Mouse (Mus musculus): ENCODE measurements around the gene Grip1.

DNA sequence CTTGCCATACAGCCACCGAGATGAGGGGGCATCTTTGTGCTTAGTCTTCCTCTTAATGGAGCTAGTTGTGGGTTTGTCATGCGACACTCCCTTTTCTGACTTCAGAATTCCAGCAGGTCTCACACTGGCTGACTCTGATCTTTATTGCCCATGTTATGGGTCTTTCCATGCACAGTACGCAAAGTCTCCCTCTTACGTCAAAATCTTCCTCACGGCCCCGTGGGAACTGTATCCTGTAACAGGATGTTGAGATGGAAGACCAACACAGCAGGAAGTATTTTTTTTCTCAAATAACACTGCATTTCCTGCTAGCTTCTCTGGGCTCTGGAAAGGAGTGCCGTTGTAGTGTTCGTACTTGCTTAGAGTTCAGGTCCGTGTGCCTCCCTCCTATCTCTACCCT lies 21.5 kb downstream of the Grip1 start:
- TF ChIP-seq POLR2A (IDR thresholded peaks at IDR 0.05; ENCODE audit: extremely low read depth, insufficient read depth, low read length), result no peak
- TF ChIP-seq CTCF (IDR thresholded peaks at IDR 0.05; ENCODE audit: low read depth, low read length), result no peak

Data from liver, adult 2 months (tissue).